Mouse (Mus musculus): ENCODE results near the gene Lalba. TPM values are rescaled to one million over a fixed set of nuclear protein-coding genes. Genes with fewer than 3 reads are reported as not detected.

The Lalba gene
- polyA plus RNA-seq, 1 experiment from 2014 or later, result not detected

GRCm38 (mm10) chr15:98512232-98512631 lies 29.7 kb upstream of the Lalba start:
- Histone ChIP-seq H3K4me2 (replicated peaks) (no peak overlapping the region), H3K36me3 (no peaks in the 10 kb centered on the region), H3K4me1 (peaks cover 7% of the 10 kb centered on the region; the same call in 1 of the 2 replicates), H3K9ac (no peak overlapping the region), H3K27ac (no peak overlapping the region), H3K27me3 (no peaks in the 10 kb centered on the region), H3K9me3 (no peaks in the 10 kb centered on the region), H3K4me3 (no peak overlapping the region)
- ATAC-seq (ENCODE audit: insufficient number of reproducible peaks, insufficient read depth, low FRiP score, low TSS enrichment), result no peak
- WGBS, result 79% methylated on average over 8 of the region's 8 CpGs

GRCm38 (mm10) chr15:98511386-98511928 lies 28.9 kb upstream of the Lalba start:
- Histone ChIP-seq H3K4me3 (no peak overlapping the region), H3K4me1 (peaks cover 7% of the 10 kb centered on the region; the same call in 1 of the 2 replicates), H3K36me3 (no peaks in the 10 kb centered on the region), H3K9me3 (no peaks in the 10 kb centered on the region), H3K9ac (no peak overlapping the region), H3K27me3 (no peaks in the 10 kb centered on the region), H3K4me2 (replicated peaks) (peak overlapping the region; percentile 42; the same call in 1 of the 2 replicates), H3K27ac (no peak overlapping the region)
- 69% methylated on average over 13 of the region's 13 CpGs for WGBS
- no peak for ATAC-seq (ENCODE audit: insufficient number of reproducible peaks, insufficient read depth, low FRiP score, low TSS enrichment)

- Histone ChIP-seq H3K9me3 (no peaks in the 10 kb centered on the region), H3K27me3 (no peaks in the 10 kb centered on the region), H3K9ac (0 out of 2 replicates have a peak overlapping the region, but pooled peaks have one; percentile 15), H3K36me3 (no peaks in the 10 kb centered on the region), H3K4me2 (replicated peaks) (peak overlapping the region; percentile 42), H3K27ac (0 out of 2 replicates have a peak overlapping the region, but pooled peaks have one; percentile 17), H3K4me3 (0 out of 2 replicates have a peak overlapping the region, but pooled peaks have one; percentile 12), H3K4me1 (peaks cover 7% of the 10 kb centered on the region; the same call in 1 of the 2 replicates)
- WGBS, result 26% methylated on average over 25 of the region's 25 CpGs
- no peak for ATAC-seq (ENCODE audit: insufficient number of reproducible peaks, insufficient read depth, low FRiP score, low TSS enrichment)
Measured at GRCm38 (mm10) chr15:98510438-98511385, 28.2 kb upstream of the Lalba start.

GRCm38 (mm10) chr15:98509387-98509786 lies 26.9 kb upstream of the Lalba start:
- 60% methylated on average over 2 of the region's 2 CpGs for WGBS
- Histone ChIP-seq H3K4me3 (no peak overlapping the region), H3K27me3 (0 out of 2 replicates have a peak, but pooled peaks cover 3% of the 10 kb centered on the region), H3K9me3 (no peaks in the 10 kb centered on the region), H3K4me2 (replicated peaks) (no peak overlapping the region), H3K9ac (no peak overlapping the region), H3K36me3 (no peaks in the 10 kb centered on the region), H3K27ac (no peak overlapping the region), H3K4me1 (peaks cover 9% of the 10 kb centered on the region; the same call in 1 of the 2 replicates)
- no peak for ATAC-seq (ENCODE audit: insufficient number of reproducible peaks, insufficient read depth, low FRiP score, low TSS enrichment)

GRCm38 (mm10) chr15:98507321-98507720 lies 24.8 kb upstream of the Lalba start:
- Histone ChIP-seq H3K9ac (no peak overlapping the region), H3K4me2 (replicated peaks) (no peak overlapping the region), H3K36me3 (no peaks in the 10 kb centered on the region), H3K27me3 (0 out of 2 replicates have a peak, but pooled peaks cover 3% of the 10 kb centered on the region), H3K27ac (no peak overlapping the region), H3K9me3 (no peaks in the 10 kb centered on the region), H3K4me1 (peaks cover 10% of the 10 kb centered on the region; the same call in 1 of the 2 replicates), H3K4me3 (no peak overlapping the region)
- no peak for ATAC-seq (ENCODE audit: insufficient number of reproducible peaks, insufficient read depth, low FRiP score, low TSS enrichment)
- 90% methylated on average over 6 of the region's 6 CpGs for WGBS

GRCm38 (mm10) chr15:98506253-98506957 lies 23.9 kb upstream of the Lalba start:
- Histone ChIP-seq H3K4me3 (no peak overlapping the region), H3K27me3 (0 out of 2 replicates have a peak, but pooled peaks cover 3% of the 10 kb centered on the region), H3K9me3 (no peaks in the 10 kb centered on the region), H3K4me2 (replicated peaks) (no peak overlapping the region), H3K27ac (no peak overlapping the region), H3K9ac (no peak overlapping the region), H3K4me1 (peaks cover 10% of the 10 kb centered on the region; the same call in 1 of the 2 replicates), H3K36me3 (no peaks in the 10 kb centered on the region)
- 78% methylated on average over 9 of the region's 9 CpGs for WGBS
- no peak for ATAC-seq (ENCODE audit: insufficient number of reproducible peaks, insufficient read depth, low FRiP score, low TSS enrichment)

GRCm38 (mm10) chr15:98504514-98504913 lies 22.0 kb upstream of the Lalba start:
- Histone ChIP-seq H3K9ac (no peak overlapping the region), H3K27ac (no peak overlapping the region), H3K27me3 (0 out of 2 replicates have a peak, but pooled peaks cover 3% of the 10 kb centered on the region), H3K4me1 (0 out of 2 replicates have a peak, but pooled peaks cover 3% of the 10 kb centered on the region), H3K36me3 (no peaks in the 10 kb centered on the region), H3K4me2 (replicated peaks) (no peak overlapping the region), H3K4me3 (no peak overlapping the region), H3K9me3 (no peaks in the 10 kb centered on the region)
- no peak for ATAC-seq (ENCODE audit: insufficient number of reproducible peaks, insufficient read depth, low FRiP score, low TSS enrichment)
- WGBS, result 11% methylated on average over 18 of the region's 18 CpGs

GRCm38 (mm10) chr15:98503317-98503716 lies 20.8 kb upstream of the Lalba start:
- Histone ChIP-seq H3K27me3 (0 out of 2 replicates have a peak, but pooled peaks cover 3% of the 10 kb centered on the region), H3K4me2 (replicated peaks) (no peak overlapping the region), H3K9me3 (no peaks in the 10 kb centered on the region), H3K9ac (no peak overlapping the region), H3K4me3 (no peak overlapping the region), H3K27ac (no peak overlapping the region), H3K36me3 (no peaks in the 10 kb centered on the region), H3K4me1 (0 out of 2 replicates have a peak, but pooled peaks cover 3% of the 10 kb centered on the region)
- ATAC-seq (ENCODE audit: insufficient number of reproducible peaks, insufficient read depth, low FRiP score, low TSS enrichment), result no peak
- WGBS, result 85% methylated on average over 3 of the region's 3 CpGs

- Histone ChIP-seq H3K36me3 (no peaks in the 10 kb centered on the region), H3K9ac (no peak overlapping the region), H3K4me3 (no peak overlapping the region), H3K27me3 (no peaks in the 10 kb centered on the region), H3K4me1 (no peaks in the 10 kb centered on the region), H3K4me2 (replicated peaks) (no peak overlapping the region), H3K9me3 (no peaks in the 10 kb centered on the region), H3K27ac (no peak overlapping the region)
- ATAC-seq (ENCODE audit: insufficient number of reproducible peaks, insufficient read depth, low FRiP score, low TSS enrichment), result no peak
- 90% methylated on average over 17 of the region's 17 CpGs for WGBS
Measured at GRCm38 (mm10) chr15:98497631-98498030, 15.1 kb upstream of the Lalba start.

GRCm38 (mm10) chr15:98492102-98492501 lies 9.6 kb upstream of the Lalba start, which contains the start of gene Olfr279:
Olfr279 (plus strand) TSS chr15:98492402.
- no peak within 1 kb of the TSS for H3K4me3 ChIP-seq

GRCm38 (mm10) chr15:98491332-98491731 lies 8.8 kb upstream of the Lalba start:
- Histone ChIP-seq H3K27ac (no peak overlapping the region), H3K9ac (no peak overlapping the region), H3K36me3 (no peaks in the 10 kb centered on the region), H3K4me3 (no peak overlapping the region), H3K4me2 (replicated peaks) (no peak overlapping the region), H3K9me3 (no peaks in the 10 kb centered on the region; the same call in 1 of the 2 replicates), H3K4me1 (no peaks in the 10 kb centered on the region), H3K27me3 (no peaks in the 10 kb centered on the region)
- 81% methylated on average over 2 of the region's 2 CpGs for WGBS
- ATAC-seq (ENCODE audit: insufficient number of reproducible peaks, insufficient read depth, low FRiP score, low TSS enrichment), result no peak

More at GRCm38 (mm10) chr15:98492102-98492501, 9.6 kb upstream of the Lalba start, which contains the start of gene Olfr279:
- no peaks in the 10 kb centered on the region; the same call in 1 of the 2 replicates for H3K9me3 ChIP-seq
- 36% methylated on average over 4 of the region's 4 CpGs for WGBS
- ATAC-seq (ENCODE audit: insufficient number of reproducible peaks, insufficient read depth, low FRiP score, low TSS enrichment), result no peak
- no peaks in the 10 kb centered on the region for H3K4me1 ChIP-seq
- no peak within 1 kb of the TSS for H3K4me2 ChIP-seq (replicated peaks)
- no peaks in the 10 kb centered on the region for H3K36me3 ChIP-seq
- no peak within 1 kb of the TSS for H3K9ac ChIP-seq
- H3K27me3 ChIP-seq, result no peaks in the 10 kb centered on the region
- H3K27ac ChIP-seq, result no peak within 1 kb of the TSS
